Mouse (Mus musculus): ENCODE results near the gene Gm49395. TPM values are rescaled to one million over a fixed set of nuclear protein-coding genes. Genes with fewer than 3 reads are reported as not detected.

Gene Gm49395
- total and polyA plus RNA-seq, 3 experiments = 0.30 to 0.69 TPM; not detected in 1

- in situ Hi-C loops (cut with MboI; ENCODE audit: low pct_ligation_motif_present, low pct_unique_long_range_greater_than_20kb, low sequenced_read_pairs) = no loop called here
- Histone ChIP-seq H3K4me3 (replicated peaks in 1 of 3; ENCODE audit: low read depth in 2 of 3, low read length in 2 of 3, poor library complexity in 1 of 3) (peak overlapping the region in 1 of 3 experiments; percentile 38), H3K9me3 (replicated peaks; ENCODE audit: low read length) (no peaks in the 10 kb centered on the region), H3K36me3 (replicated peaks in 1 of 2; ENCODE audit: control insufficient read depth in 1 of 2, insufficient read depth in 1 of 2, low read length in 1 of 2) (no peaks in the 10 kb centered on the region), H3K4me2 (ENCODE audit: insufficient read depth, low read depth, poor library complexity, severe bottlenecking) (peak overlapping the region; percentile 86), H3K27me3 (replicated peaks) (no peaks in the 10 kb centered on the region), H3K79me2 (replicated peaks; ENCODE audit: control insufficient read depth, extremely low read depth, insufficient read depth, poor library complexity, severe bottlenecking) (no peaks in the 10 kb centered on the region), H3K4me1 (ENCODE audit: control insufficient read depth in 1 of 2, insufficient read depth in 2 of 2) (no peaks in the 10 kb centered on the region), H3K27ac (ENCODE audit: insufficient read depth, low read depth) (no peak overlapping the region), H3K9ac (ENCODE audit: insufficient read depth, low read depth) (no peak overlapping the region)
- no peak for DNase-seq (ENCODE audit: extremely low read depth)
- TF ChIP-seq IRF4 (IDR thresholded peaks at IDR 0.05; ENCODE audit: low read depth, low read length) (no peak), SIN3A (IDR thresholded peaks at IDR 0.05; ENCODE audit: low read length) (no peak), USF2 (conservative IDR thresholded peaks at IDR 0.05; ENCODE audit: low read depth, low read length) (no peak), EP300 (IDR thresholded peaks at IDR 0.05; ENCODE audit: low read length) (no peak), POLR2A (IDR thresholded peaks at IDR 0.05; ENCODE audit: low read depth, low read length) (no peak), JUN (IDR thresholded peaks at IDR 0.05; ENCODE audit: insufficient read depth, low read depth, low read length) (no peak), MAX (IDR thresholded peaks at IDR 0.05; ENCODE audit: low read length) (no peak), HCFC1 (IDR thresholded peaks at IDR 0.05; ENCODE audit: low read depth, low read length) (no peak), TBP (conservative IDR thresholded peaks at IDR 0.05; ENCODE audit: low read depth, low read length) (no peak), CTCF (conservative IDR thresholded peaks at IDR 0.05 in 1 of 2, IDR thresholded peaks at IDR 0.05 in 1 of 2; ENCODE audit: low read depth in 2 of 2, low read length in 2 of 2) (no peak), MYC (IDR thresholded peaks at IDR 0.05; ENCODE audit: low read depth, low read length) (no peak), GABPA (IDR thresholded peaks at IDR 0.05; ENCODE audit: insufficient replicate concordance, low read depth, low read length) (no peak), KAT2A (IDR thresholded peaks at IDR 0.05; ENCODE audit: insufficient replicate concordance, low read length) (no peak), ZNF384 (IDR thresholded peaks at IDR 0.05; ENCODE audit: low read depth, low read length) (no peak), ZKSCAN1 (IDR thresholded peaks at IDR 0.05; ENCODE audit: borderline replicate concordance, low read depth, low read length) (no peak), UBTF (IDR thresholded peaks at IDR 0.05; ENCODE audit: low read depth, low read length) (no peak)
- dilution Hi-C loops (cut with MboI; ENCODE audit: extremely low pct_ligation_motif_present, extremely low pct_unique_long_range_greater_than_20kb, low sequenced_read_pairs) = no loop called here
Observed at GRCm38 (mm10) chr13:115052568-115052967, 49.2 kb downstream of the Gm49395 start.

GRCm38 (mm10) chr13:115050660-115051559 is 50.8 kb downstream of the Gm49395 start:
- TF ChIP-seq MAZ (IDR thresholded peaks at IDR 0.05; ENCODE audit: low read depth, low read length) (no peak), POLR2A (IDR thresholded peaks at IDR 0.05; ENCODE audit: low read depth, low read length) (no peak), NRF1 (IDR thresholded peaks at IDR 0.05; ENCODE audit: low read depth, low read length) (no peak), E2F4 (IDR thresholded peaks at IDR 0.05; ENCODE audit: insufficient replicate concordance, low read depth, low read length) (no peak), TBP (conservative IDR thresholded peaks at IDR 0.05; ENCODE audit: low read depth, low read length) (no peak)
- no peak overlapping the region for H3K27ac ChIP-seq (ENCODE audit: insufficient read depth, low read depth)
- in situ Hi-C loops (cut with MboI; ENCODE audit: low pct_ligation_motif_present, low pct_unique_long_range_greater_than_20kb, low sequenced_read_pairs) = no loop called here
- no peaks in the 10 kb centered on the region for H3K36me3 ChIP-seq (replicated peaks in 1 of 2; ENCODE audit: control insufficient read depth in 1 of 2, insufficient read depth in 1 of 2, low read length in 1 of 2)
- H3K9ac ChIP-seq (ENCODE audit: insufficient read depth, low read depth) = no peak overlapping the region
- H3K79me2 ChIP-seq (replicated peaks; ENCODE audit: control insufficient read depth, extremely low read depth, insufficient read depth, poor library complexity, severe bottlenecking) = no peaks in the 10 kb centered on the region
- no peak for DNase-seq (ENCODE audit: extremely low read depth)
- no peaks in the 10 kb centered on the region for H3K27me3 ChIP-seq (replicated peaks)
- H3K4me1 ChIP-seq (ENCODE audit: control insufficient read depth in 1 of 2, insufficient read depth in 2 of 2) = no peaks in the 10 kb centered on the region
- no peak overlapping the region for H3K4me2 ChIP-seq (ENCODE audit: insufficient read depth, low read depth, poor library complexity, severe bottlenecking)
- no peak overlapping the region for H3K4me3 ChIP-seq (replicated peaks in 1 of 3; ENCODE audit: low read depth in 2 of 3, low read length in 2 of 3, poor library complexity in 1 of 3)
- dilution Hi-C loops (cut with MboI; ENCODE audit: extremely low pct_ligation_motif_present, extremely low pct_unique_long_range_greater_than_20kb, low sequenced_read_pairs) = no loop called here
- H3K9me3 ChIP-seq (replicated peaks; ENCODE audit: low read length) = no peaks in the 10 kb centered on the region
